Mouse (Mus musculus) midbrain, embryonic 13.5 days (tissue): Measurements from ENCODE around the gene Gm20721. TPM values are rescaled to one million over a fixed set of nuclear protein-coding genes. Genes with fewer than 3 reads are reported as not detected.
"Not testable (repeated sequence)": the region's sequence is repeated elsewhere in the genome, so short reads cannot be mapped to it uniquely, and the experiment has no call there.

Experiments used
- ATAC-seq: fragments of 200-750 bp; cut with Nextera tagmentation; 2 replicates; pipeline ENCODE4 v1.8.0; 2017; ENCODE audit warnings: mild to moderate bottlenecking, moderate TSS enrichment, moderate library complexity
- H3K27ac ChIP-seq: fragments of 300-500 bp; sonication (generic); 2 replicates; pipeline ENCODE4 v1.5.1; 2015; ENCODE audit warnings: inconsistent platforms, mild to moderate bottlenecking, moderate library complexity
- H3K27me3 ChIP-seq: fragments of 300-500 bp; sonication (generic); 2 replicates; pipeline ENCODE4 v1.6.1; 2015; ENCODE audit warnings: mild to moderate bottlenecking, inconsistent platforms
- H3K36me3 ChIP-seq: fragments of 300-500 bp; sonication (generic); 2 replicates; pipeline ENCODE4 v1.6.1; 2015; ENCODE audit warnings: mild to moderate bottlenecking, inconsistent platforms
- H3K4me1 ChIP-seq: fragments of 300-500 bp; sonication (generic); replicated peaks from 2 replicates; pipeline ENCODE4 v1.6.1; 2015; ENCODE audit warnings: inconsistent platforms
- H3K4me2 ChIP-seq: fragments of 300-500 bp; sonication (generic); replicated peaks from 2 replicates; pipeline ENCODE4 v1.6.1; 2015; ENCODE audit warnings: moderate library complexity, mild to moderate bottlenecking, inconsistent platforms
- H3K4me3 ChIP-seq: fragments of 300-500 bp; sonication (generic); replicated peaks from 2 replicates; pipeline ENCODE4 v1.5.1; 2015; ENCODE audit warnings: mild to moderate bottlenecking, inconsistent platforms
- H3K9ac ChIP-seq: fragments of 300-500 bp; sonication (generic); replicated peaks from 2 replicates; pipeline ENCODE4 v1.6.1; 2015; ENCODE audit warnings: mild to moderate bottlenecking, inconsistent platforms
- H3K9me3 ChIP-seq: fragments of 300-500 bp; sonication (generic); 2 replicates; pipeline ENCODE4 v1.6.1; 2016; ENCODE audit warnings: mild to moderate bottlenecking, inconsistent platforms
- WGBS: fragments of 180-500 bp; shearing (Covaris S2); methylation state at CpG from one replicate; pipeline ENCODE4 v1.1.7; 2015; 5-methylcytosine and 5-hydroxymethylcytosine counted together
- polyA plus RNA-seq: library from polyadenylated mRNA; unstranded; fragments of >200 nt; fragmentation: Nextera tagmentation; extraction: Ambion mirVana; gene quantifications from 2 replicates; pipeline ENCODE4 v1.2.1, GENCODE M21; 2015

Gene Gm20721
- polyA plus RNA-seq, 1 experiment from 2014 or later, result 8.8 TPM

DNA sequence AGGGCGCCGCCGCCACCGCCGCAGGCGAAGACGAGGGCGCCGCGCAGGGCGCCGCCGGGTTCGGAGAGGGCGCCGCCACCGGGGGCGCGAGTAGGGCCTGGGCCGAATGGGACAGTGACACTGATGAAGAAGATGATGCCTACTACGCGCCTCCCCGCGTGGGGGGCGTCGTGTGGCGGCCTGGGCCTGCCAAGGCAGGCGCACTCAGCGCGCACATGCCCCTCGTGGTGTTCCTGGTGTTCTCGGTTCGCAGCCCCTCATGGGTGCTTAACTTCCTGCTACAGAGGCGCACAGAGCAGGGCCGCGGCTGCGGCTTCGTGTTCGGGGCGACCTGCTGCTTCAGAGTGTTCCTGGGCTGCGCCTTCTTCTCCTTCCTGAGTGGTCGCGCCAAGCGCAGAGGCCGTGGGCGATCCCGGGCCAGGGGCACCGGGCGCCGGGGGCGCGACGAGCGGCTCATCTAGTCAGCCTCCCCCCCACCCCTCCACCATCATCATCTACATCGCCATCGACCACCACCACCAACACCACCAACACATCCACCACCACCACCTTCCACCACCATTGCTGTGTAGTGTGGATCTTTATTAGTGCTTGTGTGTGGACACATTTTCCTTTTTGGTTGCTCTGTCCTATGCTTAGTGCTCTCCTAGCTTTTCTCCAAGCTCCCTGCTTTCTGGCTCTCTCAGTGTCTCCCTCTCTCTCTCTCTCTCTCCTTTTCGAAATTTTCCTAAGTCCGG is 17.4 kb downstream of the Gm20721 start:
- Histone ChIP-seq H3K27me3 (peaks cover 2% of the 10 kb centered on the region; the same call in 1 of the 2 replicates), H3K36me3 (no peaks in the 10 kb centered on the region), H3K9ac (peak overlapping the region; percentile 100), H3K4me1 (peaks cover 48% of the 10 kb centered on the region), H3K4me2 (peak overlapping the region; percentile 68), H3K9me3 (no peaks in the 10 kb centered on the region), H3K4me3 (peak overlapping the region; percentile 96), H3K27ac (peak overlapping the region; percentile 100)
- WGBS, result 40% methylated on average over 46 of the region's 58 CpGs
- peak; percentile 68 for ATAC-seq

- peak overlapping the region; percentile 68 for H3K4me2 ChIP-seq
- peak overlapping the region; percentile 100 for H3K9ac ChIP-seq
- peaks cover 2% of the 10 kb centered on the region; the same call in 1 of the 2 replicates for H3K27me3 ChIP-seq
- no peaks in the 10 kb centered on the region for H3K36me3 ChIP-seq
- peak overlapping the region; percentile 96 for H3K4me3 ChIP-seq
- no peak for ATAC-seq
- peak overlapping the region; percentile 100; the same call in 1 of the 2 replicates for H3K27ac ChIP-seq
- no peaks in the 10 kb centered on the region for H3K9me3 ChIP-seq
- peaks cover 41% of the 10 kb centered on the region for H3K4me1 ChIP-seq
- WGBS, result 56% methylated on average over 46 of the region's 46 CpGs
Measured at GRCm38 (mm10) chr2:174328358-174328905, 18.1 kb downstream of the Gm20721 start.

- H3K27ac ChIP-seq, result no peak overlapping the region; the same call in 1 of the 2 replicates
- H3K4me1 ChIP-seq, result peaks cover 31% of the 10 kb centered on the region
- H3K4me3 ChIP-seq, result peak overlapping the region; percentile 96
- no peaks in the 10 kb centered on the region for H3K36me3 ChIP-seq
- H3K4me2 ChIP-seq, result peak overlapping the region; percentile 68
- peak; percentile 61 for ATAC-seq
- H3K27me3 ChIP-seq, result peaks cover 2% of the 10 kb centered on the region; the same call in 1 of the 2 replicates
- 55% methylated on average over 64 of the region's 64 CpGs for WGBS
- no peaks in the 10 kb centered on the region for H3K9me3 ChIP-seq
- peak overlapping the region; percentile 61 for H3K9ac ChIP-seq
Measured at GRCm38 (mm10) chr2:174327295-174327981, 19.1 kb downstream of the Gm20721 start.

DNA sequence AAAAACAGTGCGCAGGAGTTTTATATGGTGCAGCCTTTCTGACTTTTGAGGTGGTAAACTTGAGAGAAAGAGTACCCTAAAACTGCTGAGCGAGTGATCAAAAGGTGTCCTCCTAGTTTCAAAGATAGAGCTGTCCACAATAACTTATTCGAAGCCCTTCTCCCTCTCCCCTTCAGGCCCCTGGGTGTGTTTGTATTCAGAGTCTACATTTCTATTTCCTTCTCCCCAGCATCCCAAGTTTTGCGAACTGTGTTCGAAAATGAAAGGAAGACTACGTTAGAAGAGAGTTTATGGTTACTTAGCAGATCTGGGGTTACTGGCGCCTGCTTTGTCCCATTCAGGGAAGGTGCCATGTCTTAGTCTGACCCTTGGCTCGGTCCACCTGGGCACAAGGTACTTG is 20.0 kb downstream of the Gm20721 start:
- peaks cover 22% of the 10 kb centered on the region for H3K4me1 ChIP-seq
- no peaks in the 10 kb centered on the region for H3K36me3 ChIP-seq
- H3K4me2 ChIP-seq, result peak overlapping the region; percentile 68
- no peaks in the 10 kb centered on the region for H3K9me3 ChIP-seq
- H3K27me3 ChIP-seq, result peaks cover 2% of the 10 kb centered on the region; the same call in 1 of the 2 replicates
- WGBS, result 65% methylated on average over 8 of the region's 8 CpGs
- 0 out of 2 replicates have a peak overlapping the region, but pooled peaks have one; percentile 61 for H3K9ac ChIP-seq
- no peak for ATAC-seq
- no peak overlapping the region for H3K27ac ChIP-seq
- H3K4me3 ChIP-seq, result peak overlapping the region; percentile 96

DNA sequence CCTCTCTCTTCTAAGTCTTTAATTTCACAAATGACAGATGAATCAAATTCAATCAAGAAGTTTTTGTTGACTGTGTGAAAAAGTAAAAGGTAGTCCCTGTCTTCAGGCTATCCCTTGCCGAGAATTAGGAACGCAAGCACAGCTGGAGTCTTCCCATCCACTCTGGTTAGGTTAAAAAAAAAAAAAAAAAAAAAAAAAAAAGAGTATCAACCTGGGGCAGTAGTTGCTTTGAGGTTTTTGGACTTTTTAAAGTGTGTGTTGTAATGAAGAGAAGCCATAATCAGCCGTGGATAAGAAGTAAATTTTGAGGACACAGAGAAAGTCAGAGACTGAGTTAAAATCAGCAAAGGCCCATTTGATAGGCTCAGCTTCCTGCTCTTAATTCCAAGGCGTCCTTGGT is 20.5 kb downstream of the Gm20721 start:
- peaks cover 19% of the 10 kb centered on the region for H3K4me1 ChIP-seq
- 66% methylated on average over 4 of the region's 4 CpGs for WGBS
- H3K4me3 ChIP-seq, result no peak overlapping the region
- ATAC-seq, result no peak
- no peaks in the 10 kb centered on the region for H3K9me3 ChIP-seq
- peaks cover 2% of the 10 kb centered on the region; the same call in 1 of the 2 replicates for H3K27me3 ChIP-seq
- no peaks in the 10 kb centered on the region for H3K36me3 ChIP-seq
- no peak overlapping the region for H3K9ac ChIP-seq
- no peak overlapping the region for H3K27ac ChIP-seq
- H3K4me2 ChIP-seq, result peak overlapping the region; percentile 68; the same call in 1 of the 2 replicates

DNA sequence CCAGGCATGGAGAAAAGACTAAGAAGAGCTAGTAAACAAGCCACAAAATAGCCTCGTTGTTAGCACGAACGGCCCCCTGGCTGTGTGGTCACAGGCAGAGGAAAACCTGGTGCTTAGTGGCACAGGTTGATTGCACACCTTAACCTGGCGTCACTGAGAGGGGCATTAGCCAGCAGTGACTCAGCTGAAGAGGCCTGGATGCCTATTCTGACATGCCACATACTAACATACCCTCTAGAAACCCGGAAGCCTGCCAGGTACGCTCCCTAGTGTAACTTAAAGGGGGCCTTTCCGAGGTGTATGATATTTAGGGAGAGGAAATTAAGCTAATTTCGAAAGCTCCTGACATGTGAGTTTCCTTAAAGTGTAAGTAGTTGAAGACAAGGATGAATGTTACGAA is 29.9 kb downstream of the Gm20721 start:
- 91% methylated on average over 9 of the region's 9 CpGs for WGBS
- Histone ChIP-seq H3K4me1 (no peaks in the 10 kb centered on the region), H3K36me3 (no peaks in the 10 kb centered on the region), H3K4me3 (no peak overlapping the region), H3K27me3 (no peaks in the 10 kb centered on the region), H3K9me3 (no peaks in the 10 kb centered on the region), H3K4me2 (no peak overlapping the region), H3K9ac (no peak overlapping the region), H3K27ac (no peak overlapping the region)
- no peak for ATAC-seq

- H3K4me1 ChIP-seq, H3K4me2 ChIP-seq: not testable (repeated sequence)
Measured at GRCm38 (mm10) chr2:174315445-174315844, 31.1 kb downstream of the Gm20721 start.

DNA sequence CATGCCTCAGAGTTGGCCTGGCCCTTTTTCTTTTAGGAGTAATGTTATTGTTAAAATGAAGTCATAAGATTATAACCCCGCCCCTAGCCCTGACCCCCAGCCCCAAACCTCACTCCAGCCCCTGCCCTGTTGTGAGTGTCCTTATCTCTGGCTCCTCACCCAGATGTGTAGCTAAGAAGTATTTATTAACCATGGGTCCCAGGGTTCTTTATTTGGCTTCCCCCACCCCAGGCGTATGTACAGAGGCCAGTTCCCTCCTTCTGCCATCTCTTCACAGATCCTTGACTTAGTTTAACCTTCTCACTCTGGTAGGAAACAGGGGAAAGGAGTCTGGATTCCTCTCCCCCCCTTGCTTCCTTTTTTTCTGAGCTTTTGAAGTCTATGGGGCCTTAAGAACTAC is 33.9 kb downstream of the Gm20721 start:
- Histone ChIP-seq H3K4me3 (no peak overlapping the region), H3K27me3 (no peaks in the 10 kb centered on the region), H3K9ac (no peak overlapping the region), H3K36me3 (no peaks in the 10 kb centered on the region), H3K4me2 (no peak overlapping the region), H3K4me1 (peaks cover 3% of the 10 kb centered on the region; the same call in 1 of the 2 replicates), H3K9me3 (no peaks in the 10 kb centered on the region), H3K27ac (no peak overlapping the region)
- peak; percentile 5; the same call in 1 of the 2 replicates for ATAC-seq
- 77% methylated on average over 2 of the region's 2 CpGs for WGBS

More at GRCm38 (mm10) chr2:174315445-174315844, 31.1 kb downstream of the Gm20721 start:
- not testable (repeated sequence) for H3K27ac ChIP-seq, H3K36me3 ChIP-seq, H3K9ac ChIP-seq, H3K4me3 ChIP-seq, H3K27me3 ChIP-seq, H3K9me3 ChIP-seq, ATAC-seq

- 31% methylated on average over 4 of the region's 4 CpGs for WGBS
- no peak overlapping the region for H3K4me3 ChIP-seq
- no peak overlapping the region for H3K9ac ChIP-seq
- H3K4me1 ChIP-seq, result peaks cover 3% of the 10 kb centered on the region; the same call in 1 of the 2 replicates
- no peak overlapping the region for H3K4me2 ChIP-seq
- no peaks in the 10 kb centered on the region for H3K27me3 ChIP-seq
- H3K9me3 ChIP-seq, result no peaks in the 10 kb centered on the region
- peak; percentile 79 for ATAC-seq
- no peak overlapping the region for H3K27ac ChIP-seq
- no peaks in the 10 kb centered on the region for H3K36me3 ChIP-seq
Measured at GRCm38 (mm10) chr2:174312118-174312647, 34.3 kb downstream of the Gm20721 start.

GRCm38 (mm10) chr2:174311613-174312012 is 34.9 kb downstream of the Gm20721 start:
- Histone ChIP-seq H3K4me1 (peaks cover 3% of the 10 kb centered on the region; the same call in 1 of the 2 replicates), H3K9me3 (no peaks in the 10 kb centered on the region), H3K9ac (no peak overlapping the region), H3K36me3 (no peaks in the 10 kb centered on the region), H3K27me3 (no peaks in the 10 kb centered on the region), H3K4me3 (no peak overlapping the region), H3K4me2 (no peak overlapping the region), H3K27ac (no peak overlapping the region)
- peak; percentile 54; the same call in 1 of the 2 replicates for ATAC-seq
- WGBS, result 50% methylated on average over 1 of the region's 1 CpGs

- Histone ChIP-seq H3K9me3 (no peaks in the 10 kb centered on the region), H3K4me3 (no peak overlapping the region), H3K27ac (no peak overlapping the region), H3K36me3 (no peaks in the 10 kb centered on the region), H3K4me2 (0 out of 2 replicates have a peak overlapping the region, but pooled peaks have one; percentile 3), H3K27me3 (no peaks in the 10 kb centered on the region), H3K4me1 (peaks cover 3% of the 10 kb centered on the region; the same call in 1 of the 2 replicates), H3K9ac (0 out of 2 replicates have a peak overlapping the region, but pooled peaks have one; percentile 23)
- peak; percentile 78 for ATAC-seq
- WGBS, result 13% methylated on average over 7 of the region's 7 CpGs
Measured at GRCm38 (mm10) chr2:174310913-174311514, 35.5 kb downstream of the Gm20721 start.
